Mouse (Mus musculus) thymus, postnatal 4 days (tissue): ENCODE results near the gene Fndc3b.

Experiments
- DNase-seq: peaks from one replicate; pipeline ENCODE4 v3.0.0; 2021

Gene Fndc3b

DNA sequence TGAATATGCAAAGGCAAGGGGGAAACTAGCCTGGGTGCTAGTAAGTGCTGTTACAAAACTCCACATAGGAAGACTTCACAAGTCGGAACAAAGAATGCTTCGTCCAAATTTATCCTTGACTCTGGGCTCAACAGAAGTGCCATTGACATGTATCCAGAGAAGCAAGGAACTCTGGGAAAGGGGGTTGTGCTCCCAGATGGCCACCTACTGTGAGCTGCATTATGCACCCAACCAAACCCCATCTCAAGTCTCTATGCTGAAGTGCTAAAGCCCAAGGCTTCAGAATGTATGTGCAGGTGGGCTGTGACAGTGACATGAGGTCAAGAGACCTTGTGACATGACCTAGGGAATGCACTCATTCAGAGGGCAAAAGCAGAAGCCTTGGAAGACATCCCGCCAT, 165.5 kb downstream of the Fndc3b start:
- no peak for DNase-seq

DNA sequence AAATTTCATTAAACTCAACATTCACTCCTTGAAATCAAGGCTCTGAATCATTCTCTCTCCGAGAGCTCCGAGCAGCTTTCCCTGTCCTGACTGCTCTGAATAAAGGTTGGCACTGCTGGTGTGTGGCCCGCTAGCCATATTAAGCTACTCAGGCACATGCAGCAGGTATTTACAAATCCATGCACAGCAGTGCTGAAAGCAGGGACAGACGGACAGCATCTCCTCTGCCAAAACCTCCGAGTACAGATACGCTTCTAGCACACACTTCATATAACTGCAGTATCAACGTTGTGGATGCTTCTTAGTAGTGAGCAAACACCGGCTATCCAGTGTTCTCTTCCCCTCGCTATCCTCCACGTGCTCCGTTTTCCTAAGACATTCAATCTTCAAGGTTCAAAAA, 167.0 kb downstream of the Fndc3b start:
- no peak for DNase-seq

DNA sequence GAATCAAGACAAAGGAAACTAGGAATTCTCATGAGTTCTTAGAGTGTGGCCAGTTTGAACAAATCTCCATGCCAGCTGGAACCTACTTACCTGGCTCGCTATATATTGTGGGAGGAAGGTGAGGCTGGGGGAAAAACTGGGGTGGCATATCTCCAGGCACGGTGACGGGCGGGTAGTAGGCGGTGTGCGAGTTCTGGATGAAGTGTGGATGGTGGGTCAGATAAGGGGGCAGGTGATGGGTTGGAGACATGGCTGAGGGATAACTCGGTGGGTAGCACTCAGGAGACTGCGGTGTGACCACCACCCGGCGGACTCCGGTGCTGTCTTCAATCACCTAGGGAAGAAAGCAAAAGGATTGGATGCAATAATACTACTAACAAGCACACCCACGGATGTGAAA, 169.3 kb downstream of the Fndc3b start:
- no peak for DNase-seq

DNA sequence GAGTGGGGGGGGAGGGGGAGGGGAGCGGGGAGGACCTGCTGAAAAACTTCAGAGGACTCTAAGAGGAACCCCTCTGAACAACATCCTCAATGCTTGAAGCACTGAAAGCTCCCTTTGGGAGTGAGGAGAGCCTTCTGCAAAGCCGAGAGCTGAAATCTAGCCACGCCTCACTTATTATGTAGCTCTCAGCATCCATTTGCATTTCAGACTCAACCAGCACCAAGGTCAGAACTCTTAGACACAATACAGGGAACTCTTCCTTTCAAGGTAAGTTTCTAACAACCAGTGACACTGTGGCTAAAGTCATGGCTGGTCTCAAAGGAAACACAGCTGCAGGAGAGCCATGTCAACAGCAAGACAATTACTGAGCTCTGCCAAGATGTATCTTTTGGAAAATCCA, 169.9 kb downstream of the Fndc3b start:
- DNase-seq, result no peak

DNA sequence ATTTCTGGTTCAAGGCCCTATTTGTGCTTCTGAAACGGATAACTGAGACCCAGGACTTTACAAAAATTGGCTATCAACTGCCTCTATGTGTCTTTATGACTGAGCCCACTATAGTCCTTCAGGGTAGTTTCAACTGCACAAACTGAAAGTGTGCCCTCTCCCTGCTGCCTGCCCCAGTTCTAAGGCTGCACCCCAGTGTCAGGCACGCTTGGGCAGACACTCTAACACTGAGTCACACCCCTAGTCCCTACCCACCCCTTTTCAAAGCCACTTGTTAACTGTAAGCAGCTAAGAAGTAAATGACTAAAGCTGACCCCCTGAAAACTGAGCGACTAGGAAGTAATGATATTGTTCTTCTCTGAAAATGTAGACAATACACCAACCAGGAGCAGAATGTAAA, 176.9 kb downstream of the Fndc3b start:
- DNase-seq, result no peak

DNA sequence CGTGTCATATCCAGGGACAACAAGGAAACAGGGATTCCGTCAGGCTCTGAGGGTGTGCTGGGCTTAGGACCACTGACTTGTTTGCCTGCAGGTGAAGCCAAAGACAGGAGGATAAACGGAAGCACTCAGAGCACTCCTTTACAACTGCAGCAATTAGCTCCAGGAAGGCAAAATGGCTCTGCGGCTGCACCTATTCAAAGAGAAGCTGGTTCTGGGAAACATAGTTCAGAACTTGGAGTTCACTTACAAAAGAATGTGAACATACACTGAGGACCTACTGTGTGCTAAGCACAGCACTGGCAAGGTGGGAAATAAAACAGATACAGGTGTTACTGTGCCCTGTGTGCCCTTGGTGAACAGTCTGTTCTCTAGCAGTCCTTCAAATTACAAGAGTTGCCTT, 177.4 kb downstream of the Fndc3b start:
- DNase-seq, result no peak

DNA sequence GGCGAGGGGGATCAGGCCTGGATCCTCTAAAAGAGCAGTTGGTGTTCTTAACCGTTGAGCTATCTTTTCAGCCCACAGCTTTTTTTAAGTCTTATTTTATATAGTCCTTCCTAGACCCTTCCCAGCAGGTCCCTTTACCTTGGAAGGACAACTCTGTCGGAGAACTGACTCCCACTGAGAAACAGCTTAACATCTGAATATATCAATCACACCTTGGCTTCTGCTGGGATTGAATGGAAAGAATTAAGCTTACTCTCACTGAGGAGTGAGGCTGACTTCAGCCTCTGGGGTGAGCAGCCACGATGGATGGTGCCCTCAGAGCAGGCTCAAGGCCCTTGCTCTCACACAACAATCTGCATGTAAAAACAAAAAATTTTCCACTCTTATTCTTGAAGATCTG, 179.1 kb downstream of the Fndc3b start:
- no peak for DNase-seq

DNA sequence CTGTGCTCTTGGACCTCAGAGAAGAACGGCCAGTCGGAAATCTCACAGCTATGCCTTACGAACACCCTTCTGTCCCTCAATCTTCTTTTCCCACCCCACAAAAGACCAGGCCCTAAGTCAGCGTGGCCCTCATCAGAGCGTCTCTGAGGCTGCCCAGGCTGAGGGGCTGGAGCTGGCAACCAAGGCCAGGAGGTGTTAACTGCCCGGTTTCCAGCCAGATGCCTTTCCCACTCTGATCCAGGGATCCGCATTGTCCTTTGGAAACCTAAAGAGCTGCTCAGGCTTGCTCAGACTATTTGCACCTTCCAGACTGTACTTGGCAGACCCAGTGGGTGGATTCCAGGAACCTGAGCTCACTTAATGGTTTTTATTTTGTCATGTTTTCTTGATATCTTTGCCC, 180.7 kb downstream of the Fndc3b start:
- no peak for DNase-seq

DNA sequence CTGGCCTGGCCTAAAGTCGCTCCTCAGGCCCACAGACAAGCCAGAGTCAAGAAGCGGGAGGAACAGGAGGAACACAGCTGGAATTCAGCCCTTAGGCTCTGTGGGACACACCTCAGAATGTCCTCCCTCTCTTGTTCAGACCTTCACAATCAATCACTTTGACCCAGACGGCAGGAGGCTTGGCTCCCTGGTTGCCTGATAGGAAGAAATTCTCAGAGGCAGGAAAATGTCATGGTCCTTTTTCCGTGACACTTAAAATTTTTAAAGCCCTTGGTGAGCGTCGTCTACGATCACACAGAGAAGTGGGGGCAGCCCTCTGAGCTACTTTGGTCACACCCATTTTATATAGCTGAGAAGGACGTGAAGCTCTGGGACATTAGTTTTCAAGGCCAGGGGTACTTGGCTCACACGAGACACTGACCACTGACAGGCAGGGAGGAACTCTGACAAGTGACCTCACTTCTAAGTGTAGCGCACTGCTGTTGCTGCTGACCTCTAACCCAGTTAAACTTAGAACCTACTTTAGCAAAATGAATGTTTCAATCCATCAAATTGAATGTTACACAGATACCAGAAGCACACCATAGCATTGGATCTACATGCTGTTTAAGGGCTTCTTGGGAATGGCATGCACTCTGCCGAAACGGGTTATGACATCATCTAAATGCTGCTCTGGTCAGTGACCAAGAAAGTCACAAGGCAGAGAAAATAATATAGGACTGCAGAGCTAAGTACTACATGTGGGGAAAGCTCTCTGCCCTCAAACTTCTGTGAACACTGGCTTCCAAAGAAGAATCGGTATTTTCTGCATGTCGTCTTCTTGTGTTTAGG, 181.7 kb downstream of the Fndc3b start:
- DNase-seq, result no peak

DNA sequence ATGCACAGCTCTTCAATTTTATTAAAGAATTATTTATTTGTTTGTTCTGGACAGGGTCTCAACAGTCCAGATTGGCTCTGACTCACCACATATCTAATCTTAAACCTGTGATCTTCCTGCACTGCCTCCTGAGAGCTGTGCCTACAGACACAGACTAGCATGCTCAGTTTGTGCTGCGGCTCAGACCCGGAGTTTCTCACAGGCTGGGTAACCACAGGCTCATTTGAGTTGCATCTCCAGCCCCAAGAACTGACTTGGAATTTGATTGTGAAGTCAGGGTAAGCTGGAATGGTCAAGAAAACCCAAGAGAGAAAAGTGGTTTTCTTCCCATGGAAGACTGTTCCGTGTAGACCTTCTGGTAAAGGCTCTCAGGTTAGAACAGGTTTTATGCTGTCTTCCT, 184.1 kb downstream of the Fndc3b start:
- DNase-seq, result no peak

DNA sequence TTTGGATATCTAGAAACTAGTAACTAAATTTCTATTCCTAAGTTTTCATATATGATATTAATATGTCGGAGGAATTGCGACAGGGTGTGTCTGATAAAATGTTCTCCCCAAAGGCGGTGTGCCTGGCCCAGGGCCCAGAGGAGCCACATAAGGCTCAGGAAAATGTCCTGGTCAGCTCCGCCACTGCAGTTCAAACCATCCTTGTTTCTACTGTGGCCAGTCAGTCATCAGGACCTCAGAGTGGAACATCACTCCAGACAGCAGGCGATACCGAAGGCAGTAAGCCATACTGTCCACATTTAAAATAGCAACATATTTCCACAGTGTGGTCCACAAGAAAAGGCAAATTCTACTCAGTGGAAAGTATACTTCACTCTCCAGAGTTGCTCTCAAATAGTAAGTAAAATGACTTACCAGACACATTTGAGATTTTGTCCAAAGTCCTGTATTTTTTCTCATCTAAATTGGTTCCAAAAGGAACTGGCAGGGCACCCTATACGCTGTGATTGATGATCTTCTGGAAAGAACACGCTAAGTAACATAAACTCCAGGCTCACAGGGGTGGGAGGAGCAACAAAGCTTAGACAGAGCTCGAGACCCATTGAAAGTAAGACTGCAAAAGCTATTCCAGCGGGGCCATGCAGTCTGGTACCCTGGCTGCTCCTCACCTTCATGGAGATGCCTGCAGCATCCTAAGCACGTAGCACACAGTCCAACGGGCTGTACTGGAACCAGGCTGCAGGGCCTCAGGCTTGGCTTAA, 187.8 kb downstream of the Fndc3b start:
- no peak for DNase-seq

DNA sequence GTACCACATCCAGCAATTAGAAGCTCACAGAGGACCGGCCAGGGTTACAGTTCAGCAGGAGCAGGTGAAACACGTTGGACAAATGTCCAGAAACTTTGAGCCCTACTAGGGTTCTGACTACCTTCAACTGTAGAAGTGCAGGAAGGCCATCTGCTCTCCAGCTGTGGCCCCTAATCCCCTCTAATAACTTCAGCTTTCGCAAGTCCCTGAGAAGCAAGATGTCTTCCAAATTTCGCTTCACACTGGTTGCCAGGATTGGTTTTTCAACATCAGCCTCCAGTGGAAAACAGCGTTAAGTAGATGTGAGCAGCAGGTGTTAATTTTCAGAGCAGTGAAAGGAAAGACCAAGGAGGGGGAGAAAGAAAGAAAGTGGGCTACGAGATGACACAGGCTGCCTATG, 190.7 kb downstream of the Fndc3b start:
- DNase-seq, result no peak

DNA sequence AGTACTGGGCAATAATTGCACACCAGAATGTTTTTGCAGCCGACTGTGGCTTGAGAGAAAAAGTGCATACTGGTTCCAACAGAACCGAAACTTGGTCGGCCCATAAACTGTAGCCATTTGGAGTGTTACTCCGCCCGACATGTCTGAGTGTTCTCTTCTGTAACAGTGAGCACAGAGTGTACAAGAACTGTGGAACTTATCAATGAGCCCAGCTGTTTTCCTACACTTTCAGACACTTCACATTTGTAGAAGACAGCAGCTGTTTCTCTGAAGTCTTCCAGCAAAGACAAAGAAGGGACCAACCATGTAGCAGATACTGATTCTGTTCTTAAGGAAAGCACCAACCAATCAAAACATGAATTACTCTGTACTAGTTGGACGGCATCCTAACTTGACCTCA, 191.6 kb downstream of the Fndc3b start:
- DNase-seq, result no peak

DNA sequence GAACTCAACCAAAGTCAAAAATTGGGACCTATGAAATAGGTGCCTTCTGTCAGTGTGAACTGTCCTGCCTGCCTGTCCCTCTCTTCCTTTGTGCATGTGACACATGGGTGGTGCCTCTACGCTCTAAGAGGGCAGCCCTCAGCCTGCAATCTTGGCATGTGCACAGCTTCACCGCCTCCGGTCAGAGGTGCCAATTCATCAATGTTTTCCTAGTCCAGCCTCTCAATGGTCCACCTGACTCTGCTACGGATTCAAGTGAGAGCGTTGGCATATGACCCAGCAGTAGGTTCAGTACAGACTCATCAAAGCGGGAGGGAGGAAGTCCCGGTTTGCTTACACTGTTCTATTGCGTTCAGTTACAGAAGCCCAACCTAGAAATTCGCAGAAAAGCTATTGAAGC, 192.2 kb downstream of the Fndc3b start:
- no peak for DNase-seq

DNA sequence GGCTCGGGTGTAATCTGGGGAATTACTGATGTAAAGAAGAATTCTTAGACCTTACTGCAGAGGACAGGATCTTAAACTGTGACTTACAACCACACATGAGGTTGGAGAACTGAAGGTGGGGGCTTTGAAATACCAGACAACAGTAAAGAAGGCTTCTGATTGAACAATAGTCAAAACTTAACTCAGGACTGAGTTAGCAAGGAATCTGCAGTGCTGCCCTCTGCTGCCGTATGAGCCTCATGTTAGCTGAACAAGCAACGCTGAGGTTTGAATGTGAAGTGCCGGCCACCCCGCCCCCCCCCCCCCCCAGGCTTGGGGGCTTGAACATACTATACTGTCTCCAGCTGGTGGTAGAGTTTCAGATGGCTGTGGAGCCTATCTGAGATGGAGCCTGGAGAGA, 194.6 kb downstream of the Fndc3b start:
- DNase-seq, result no peak

DNA sequence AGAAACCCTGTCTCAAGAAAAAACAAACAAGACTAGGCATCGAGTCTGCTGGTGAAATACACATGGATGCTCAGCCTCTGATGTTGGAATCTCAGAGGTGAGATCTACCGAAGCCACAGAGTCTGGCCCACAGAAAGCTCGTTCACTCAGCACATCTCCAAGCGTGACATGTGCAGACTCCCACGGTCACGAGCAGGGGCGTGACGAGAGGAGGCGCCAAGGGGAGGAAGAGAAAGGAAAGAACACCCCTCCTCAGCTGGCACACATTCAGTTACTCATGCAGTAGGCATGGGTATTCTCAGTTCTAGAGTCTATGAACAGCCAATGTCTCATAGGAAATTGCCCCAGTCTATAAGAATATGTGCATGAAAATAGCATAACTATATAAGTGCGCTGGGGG, 199.3 kb downstream of the Fndc3b start:
- no peak for DNase-seq

DNA sequence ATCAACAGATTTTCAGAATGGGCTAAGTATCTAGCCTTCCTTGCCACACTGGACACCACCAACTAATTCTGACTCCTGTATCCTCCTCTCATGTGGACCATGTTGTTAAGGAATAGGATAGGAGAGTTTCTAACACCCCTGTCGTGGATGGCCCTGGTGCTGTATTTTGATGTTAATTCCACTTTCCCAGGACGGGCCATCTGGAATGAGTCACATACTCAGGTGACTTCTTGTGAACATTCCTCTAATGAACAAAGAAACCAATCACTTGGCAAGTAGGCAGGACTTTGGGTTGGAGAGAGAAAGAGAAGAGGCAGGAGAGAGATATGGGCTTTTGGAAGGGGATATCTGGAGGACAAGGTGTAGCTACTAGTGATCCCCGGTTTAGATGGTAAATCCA, 204.2 kb downstream of the Fndc3b start:
- DNase-seq, result no peak

DNA sequence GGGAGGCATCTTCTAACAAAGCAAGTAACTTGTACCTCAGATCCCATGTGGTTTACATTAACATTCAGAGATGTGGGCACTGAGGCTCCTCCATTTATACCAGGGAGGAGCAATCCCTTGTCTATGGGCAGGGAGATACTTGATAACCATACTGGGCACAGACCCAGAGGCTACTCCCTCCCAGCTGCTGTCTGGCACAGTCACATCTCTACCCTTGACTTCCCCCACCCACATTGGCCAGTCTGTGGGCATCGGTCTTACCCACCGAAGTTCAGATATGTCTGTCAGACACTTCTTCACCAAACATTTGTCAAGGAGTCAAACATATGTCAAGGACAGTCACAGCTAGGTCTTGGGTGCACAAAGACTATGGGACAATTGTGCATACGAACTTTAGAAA, 205.5 kb downstream of the Fndc3b start:
- DNase-seq, result no peak

DNA sequence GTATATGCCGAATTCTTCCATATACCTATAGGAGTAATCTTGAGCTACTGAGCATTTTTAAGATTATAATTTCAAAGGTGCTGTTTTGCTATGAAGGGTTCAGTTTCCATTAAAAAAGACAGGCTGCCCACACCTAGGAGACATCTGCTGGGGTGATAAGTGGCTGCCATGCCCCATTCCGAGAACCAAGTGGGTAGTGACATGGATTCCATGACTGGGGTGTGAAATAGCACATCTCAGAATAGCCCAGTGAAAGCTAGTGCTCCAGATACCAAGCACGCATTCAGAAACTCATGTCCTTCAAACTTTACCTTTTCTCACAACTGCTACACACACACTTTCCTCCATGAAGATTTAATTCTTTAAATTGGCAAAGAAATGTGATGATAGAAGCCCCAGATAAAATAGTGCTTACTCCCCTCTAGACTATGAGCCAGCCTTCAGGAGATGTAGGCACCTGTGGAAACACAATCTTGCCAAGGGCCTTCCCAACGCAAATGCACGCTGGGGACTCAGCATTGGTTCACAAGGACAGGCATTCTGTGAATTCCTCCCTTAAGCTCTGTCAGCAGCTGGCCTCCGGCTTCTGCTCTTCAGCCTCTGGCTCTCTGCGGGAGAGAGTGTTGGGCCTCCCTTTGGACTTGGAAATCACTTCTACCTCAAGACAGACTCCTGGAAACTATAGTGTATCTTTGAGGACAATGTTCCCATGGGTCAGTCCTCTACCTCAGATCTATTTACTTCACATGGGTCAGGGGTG, 207.6 kb downstream of the Fndc3b start:
- DNase-seq, result no peak

DNA sequence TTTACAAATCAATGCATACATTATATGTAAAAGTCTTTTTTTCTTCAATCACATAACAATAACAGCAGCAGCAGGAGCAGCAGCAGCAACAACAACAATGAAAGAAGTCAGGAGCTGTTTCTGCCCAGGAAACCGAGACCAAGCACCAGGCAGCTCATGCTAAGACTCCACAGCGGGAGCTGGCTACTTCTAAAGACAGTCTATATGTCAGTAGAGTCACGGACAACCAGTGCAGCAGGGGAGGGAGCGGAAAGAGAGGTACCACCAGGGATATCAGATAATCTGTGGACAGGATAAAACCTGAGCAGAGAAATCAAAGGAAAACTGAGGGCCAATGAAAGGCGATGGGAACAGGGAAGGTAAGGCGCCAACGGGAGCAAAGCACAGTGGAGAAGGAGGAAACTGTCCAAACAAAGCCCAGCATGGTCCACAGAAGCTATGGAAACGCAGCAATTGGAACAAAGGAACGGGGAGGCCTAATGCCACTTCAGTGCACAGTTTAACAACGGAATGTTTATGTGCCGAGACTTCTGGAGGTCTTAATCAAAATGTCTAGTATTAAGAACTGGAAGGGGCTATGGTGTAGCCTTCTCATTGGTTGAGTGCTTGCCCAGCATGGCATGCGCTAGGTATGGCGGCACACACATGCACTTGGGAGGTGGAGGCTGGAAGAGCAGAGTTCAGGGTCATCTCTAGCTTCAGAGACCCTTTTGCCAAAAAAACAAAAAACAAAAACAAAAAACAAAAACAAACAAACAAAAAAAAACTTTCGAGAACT, 215.6 kb downstream of the Fndc3b start:
- no peak for DNase-seq

DNA sequence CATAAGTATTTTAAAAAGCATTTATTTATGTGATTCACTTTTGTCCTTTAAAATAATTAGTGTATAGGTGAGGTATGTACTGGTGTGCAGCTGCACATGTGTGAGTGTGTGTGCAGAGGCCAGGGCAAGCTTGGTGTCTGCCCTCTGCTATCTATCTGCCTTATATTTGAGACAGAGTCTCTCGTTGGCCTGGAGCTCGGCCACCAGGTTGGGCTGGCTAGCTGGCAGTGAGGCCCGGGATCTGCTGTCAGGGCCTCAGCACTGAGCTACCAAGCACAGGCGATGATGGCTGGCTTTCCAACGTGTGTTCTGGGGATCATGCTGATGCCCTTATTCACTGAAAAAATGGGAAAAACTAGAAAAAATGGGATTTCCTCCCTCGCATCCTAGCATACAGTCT, 216.4 kb downstream of the Fndc3b start:
- DNase-seq, result no peak

DNA sequence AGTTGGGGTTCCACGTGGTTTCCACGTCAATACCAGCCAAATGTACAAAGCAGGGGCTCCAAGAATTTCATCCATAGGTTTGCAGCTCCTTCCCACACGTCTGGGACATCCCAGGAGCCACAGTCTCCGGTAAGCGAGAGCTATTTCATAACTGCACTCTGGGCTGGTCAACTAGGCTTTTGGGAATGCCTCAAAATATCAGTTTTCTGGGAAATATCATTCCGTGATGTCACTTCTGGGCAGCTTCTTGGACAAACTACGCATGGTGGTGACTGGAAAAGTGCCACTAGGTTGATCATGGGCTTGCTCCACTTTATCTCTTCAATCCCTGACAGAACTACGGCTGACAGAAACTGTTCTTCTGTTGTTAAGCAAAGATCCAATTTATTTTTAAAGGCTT, 217.0 kb downstream of the Fndc3b start:
- DNase-seq, result no peak

DNA sequence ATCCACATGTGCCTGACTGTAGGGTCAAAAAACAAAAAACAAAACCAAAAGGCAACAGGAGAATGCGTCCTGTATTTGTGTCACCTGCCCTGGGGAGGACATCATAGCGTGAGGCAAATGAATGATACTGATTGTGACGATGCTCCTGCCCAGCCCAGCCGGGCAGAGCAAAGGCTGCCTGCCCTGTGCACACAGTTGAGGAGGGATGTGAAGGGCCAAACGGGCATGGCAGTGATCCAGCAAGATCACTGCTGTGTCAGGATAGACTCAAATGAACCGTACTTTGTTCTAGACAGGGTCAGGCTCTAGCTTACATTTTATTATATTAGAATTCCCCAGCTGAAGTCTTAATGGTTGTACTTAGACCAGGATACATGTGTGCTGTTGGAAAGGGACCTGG, 219.3 kb downstream of the Fndc3b start:
- DNase-seq, result no peak
